Mouse (Mus musculus): Measurements from ENCODE around the gene Atn1. TPM values are rescaled to one million over a fixed set of nuclear protein-coding genes. Genes with fewer than 3 reads are reported as not detected.
"Not testable (repeated sequence)": the region's sequence is repeated elsewhere in the genome, so short reads cannot be mapped to it uniquely, and the experiment has no call there.

Atn1 gene
- 12.9 and 14.8 TPM in 2 replicates for polyA plus RNA-seq (2016; fragmentation: Nextera tagmentation; extraction: Ambion mirVana)

- peak; percentile 81 for DNase-seq (ENCODE audit: low spot score)
- peak within 1 kb of the TSS; percentile 91 for H3K4me3 ChIP-seq
- peaks cover 13% of the 10 kb centered on the region for H3K27me3 ChIP-seq (ENCODE audit: low read depth, poor library complexity, severe bottlenecking)
- H3K36me3 ChIP-seq, result peaks cover 21% of the 10 kb centered on the region
- WGBS, result under 1% methylated on average over 80 of the region's 100 CpGs
- peak within 1 kb of the TSS; percentile 99 for H3K27ac ChIP-seq
- peaks cover 48% of the 10 kb centered on the region for H3K4me1 ChIP-seq
- H3K9me3 ChIP-seq (replicated peaks), result no peaks in the 10 kb centered on the region
Observed at GRCm38 (mm10) chr6:124755831-124756595, at the start of gene Atn1, which contains the start of gene Gm45234. Atn1 (minus strand) TSS chr6:124756524. Gm45234 (minus strand) TSS chr6:124756021.

GRCm38 (mm10) chr6:124805341-124806321 lies 49.3 kb upstream of the Atn1 start:
- H3K9me3 ChIP-seq (replicated peaks), result no peaks in the 10 kb centered on the region
- H3K4me1 ChIP-seq, result peaks cover 41% of the 10 kb centered on the region
- 3% methylated on average over 34 of the region's 34 CpGs for WGBS
- peak overlapping the region; percentile 88 for H3K27ac ChIP-seq
- peak overlapping the region; percentile 59 for H3K4me3 ChIP-seq
- DNase-seq (ENCODE audit: low spot score), result peak; percentile 94
- no peaks in the 10 kb centered on the region for H3K27me3 ChIP-seq (ENCODE audit: low read depth, poor library complexity, severe bottlenecking)
- H3K36me3 ChIP-seq, result peaks cover 9% of the 10 kb centered on the region

DNA sequence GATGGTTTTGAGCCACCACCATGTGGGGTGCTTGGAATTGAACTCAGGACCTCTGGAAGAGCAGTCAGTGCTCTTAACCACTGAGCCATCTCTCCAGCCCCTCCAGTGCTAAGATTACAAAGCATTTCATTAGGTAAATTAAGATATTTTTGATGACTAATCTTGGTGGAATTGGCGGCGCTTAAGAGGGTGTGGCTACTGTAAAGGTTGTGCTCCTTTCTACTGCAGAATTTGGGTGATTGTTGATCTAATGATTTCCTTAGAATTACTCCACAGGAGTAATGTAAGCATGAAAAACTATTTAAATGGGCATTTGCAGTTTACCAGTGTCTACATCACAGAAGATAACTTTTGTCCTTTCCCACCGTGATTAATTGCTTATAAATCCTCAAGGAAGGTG lies 48.0 kb upstream of the Atn1 start:
- 89% methylated on average over 3 of the region's 3 CpGs for WGBS
- Histone ChIP-seq H3K27me3 (ENCODE audit: low read depth, poor library complexity, severe bottlenecking) (no peaks in the 10 kb centered on the region), H3K36me3 (no peaks in the 10 kb centered on the region), H3K4me1 (peaks cover 31% of the 10 kb centered on the region), H3K4me3 (no peak overlapping the region), H3K27ac (no peak overlapping the region), H3K9me3 (replicated peaks) (no peaks in the 10 kb centered on the region)
- no peak for DNase-seq (ENCODE audit: low spot score)

- not testable (repeated sequence) for H3K36me3 ChIP-seq; DNase-seq (ENCODE audit: low spot score); H3K4me3 ChIP-seq; H3K27me3 ChIP-seq (ENCODE audit: low read depth, poor library complexity, severe bottlenecking); H3K9me3 ChIP-seq (replicated peaks); H3K27ac ChIP-seq
- 94% methylated on average over 4 of the region's 4 CpGs for WGBS
- peaks cover 25% of the 10 kb centered on the region for H3K4me1 ChIP-seq
Observed at GRCm38 (mm10) chr6:124803691-124804090, 47.4 kb upstream of the Atn1 start.

DNA sequence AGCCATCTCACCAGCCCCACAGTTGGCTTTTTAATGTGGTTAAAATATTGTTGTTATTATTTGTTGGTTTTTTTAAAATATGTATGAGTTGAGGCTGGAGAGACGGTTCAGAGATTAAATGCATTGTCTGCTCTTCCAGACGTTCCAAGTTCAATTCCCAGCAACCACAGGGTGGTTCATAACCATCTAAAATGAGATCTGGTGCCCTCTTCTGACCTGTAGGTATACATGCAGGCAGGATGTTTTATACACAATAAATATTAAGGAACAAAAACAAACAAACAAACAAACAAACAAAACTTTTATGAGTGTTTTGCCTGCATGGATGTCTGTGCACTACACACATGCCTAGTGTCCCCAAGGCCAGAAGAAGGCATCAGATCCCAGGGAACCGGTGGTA lies 46.7 kb upstream of the Atn1 start:
- Histone ChIP-seq H3K27ac (no peak overlapping the region), H3K4me1 (peaks cover 18% of the 10 kb centered on the region), H3K9me3 (replicated peaks) (no peaks in the 10 kb centered on the region), H3K36me3 (no peaks in the 10 kb centered on the region), H3K4me3 (no peak overlapping the region), H3K27me3 (ENCODE audit: low read depth, poor library complexity, severe bottlenecking) (no peaks in the 10 kb centered on the region)
- no peak for DNase-seq (ENCODE audit: low spot score)
- WGBS, result 76% methylated on average over 3 of the region's 3 CpGs

DNA sequence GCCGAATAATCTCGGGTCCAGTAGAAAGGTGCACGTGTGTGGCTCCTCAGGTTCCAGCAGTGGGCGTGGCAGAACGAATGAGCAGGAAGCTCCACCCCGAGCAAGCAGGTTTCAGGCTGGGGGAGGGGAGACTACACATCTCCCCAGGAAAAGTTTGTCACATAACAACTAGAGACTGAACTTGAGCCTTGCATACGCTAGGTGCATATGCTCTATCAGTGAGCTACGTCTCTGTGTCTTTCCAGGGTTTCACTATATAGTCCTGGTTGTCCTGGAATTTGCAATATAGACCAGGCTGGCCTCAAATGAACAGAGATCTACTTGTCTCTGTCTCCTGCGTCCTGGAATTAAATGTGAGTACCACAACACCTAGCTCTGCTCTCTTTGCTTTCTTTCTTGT lies 46.1 kb upstream of the Atn1 start:
- H3K27ac ChIP-seq, result peak overlapping the region; percentile 48; the same call in 1 of the 2 replicates
- DNase-seq (ENCODE audit: low spot score); H3K9me3 ChIP-seq (replicated peaks); H3K36me3 ChIP-seq; H3K27me3 ChIP-seq (ENCODE audit: low read depth, poor library complexity, severe bottlenecking): not testable (repeated sequence)
- peak overlapping the region; percentile 30 for H3K4me3 ChIP-seq
- H3K4me1 ChIP-seq, result peaks cover 17% of the 10 kb centered on the region
- 13% methylated on average over 6 of the region's 9 CpGs for WGBS

- Histone ChIP-seq H3K27me3 (ENCODE audit: low read depth, poor library complexity, severe bottlenecking) (no peaks in the 10 kb centered on the region), H3K4me3 (no peak overlapping the region), H3K4me1 (no peaks in the 10 kb centered on the region), H3K27ac (no peak overlapping the region), H3K36me3 (peaks cover 15% of the 10 kb centered on the region; the same call in 1 of the 2 replicates), H3K9me3 (replicated peaks) (no peaks in the 10 kb centered on the region)
- DNase-seq (ENCODE audit: low spot score), result no peak
- 85% methylated on average over 2 of the region's 2 CpGs for WGBS
Observed at GRCm38 (mm10) chr6:124796200-124796599, 39.9 kb upstream of the Atn1 start.

GRCm38 (mm10) chr6:124795781-124796180 lies 39.5 kb upstream of the Atn1 start:
- no peaks in the 10 kb centered on the region for H3K9me3 ChIP-seq (replicated peaks)
- H3K27ac ChIP-seq, result no peak overlapping the region
- no peaks in the 10 kb centered on the region for H3K4me1 ChIP-seq
- WGBS, result 74% methylated on average over 4 of the region's 4 CpGs
- DNase-seq (ENCODE audit: low spot score), result no peak
- no peaks in the 10 kb centered on the region for H3K27me3 ChIP-seq (ENCODE audit: low read depth, poor library complexity, severe bottlenecking)
- peaks cover 15% of the 10 kb centered on the region; the same call in 1 of the 2 replicates for H3K36me3 ChIP-seq
- no peak overlapping the region for H3K4me3 ChIP-seq

- DNase-seq (ENCODE audit: low spot score), result no peak
- Histone ChIP-seq H3K4me1 (no peaks in the 10 kb centered on the region), H3K36me3 (peaks cover 15% of the 10 kb centered on the region; the same call in 1 of the 2 replicates), H3K27ac (no peak overlapping the region), H3K27me3 (ENCODE audit: low read depth, poor library complexity, severe bottlenecking) (no peaks in the 10 kb centered on the region), H3K4me3 (no peak overlapping the region), H3K9me3 (replicated peaks) (no peaks in the 10 kb centered on the region)
- WGBS, result 92% methylated on average over 3 of the region's 3 CpGs
Observed at GRCm38 (mm10) chr6:124791911-124792310, 35.6 kb upstream of the Atn1 start.

DNA sequence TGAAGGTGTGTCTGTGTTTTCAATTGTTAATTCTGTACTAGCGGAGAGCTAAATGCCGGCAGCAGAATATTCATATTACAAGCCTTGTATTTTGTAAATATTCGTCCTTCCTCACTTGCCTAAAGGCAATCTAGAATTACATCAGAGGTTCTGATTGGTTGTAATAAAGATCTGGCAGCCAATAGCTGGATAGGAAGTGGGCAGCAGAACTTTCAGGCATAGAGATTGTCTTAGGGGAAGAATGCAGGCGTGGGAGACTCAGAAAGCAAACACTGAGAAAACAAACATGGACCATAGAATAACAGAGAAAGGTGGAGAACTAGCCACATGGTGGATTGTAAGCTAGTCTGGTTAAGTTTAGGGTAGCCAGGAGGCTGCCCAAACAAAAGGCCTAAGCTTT lies 33.8 kb upstream of the Atn1 start:
- DNase-seq (ENCODE audit: low spot score), result no peak
- Histone ChIP-seq H3K36me3 (peaks cover 4% of the 10 kb centered on the region; the same call in 1 of the 2 replicates), H3K27ac (no peak overlapping the region), H3K27me3 (ENCODE audit: low read depth, poor library complexity, severe bottlenecking) (no peaks in the 10 kb centered on the region), H3K4me1 (no peaks in the 10 kb centered on the region), H3K9me3 (replicated peaks) (no peaks in the 10 kb centered on the region), H3K4me3 (no peak overlapping the region)
- WGBS, result 78% methylated on average over 4 of the region's 4 CpGs

- WGBS, result 88% methylated on average over 4 of the region's 4 CpGs
- Histone ChIP-seq H3K36me3 (peaks cover 4% of the 10 kb centered on the region; the same call in 1 of the 2 replicates), H3K27me3 (ENCODE audit: low read depth, poor library complexity, severe bottlenecking) (no peaks in the 10 kb centered on the region), H3K4me1 (no peaks in the 10 kb centered on the region), H3K4me3 (no peak overlapping the region), H3K9me3 (replicated peaks) (no peaks in the 10 kb centered on the region), H3K27ac (no peak overlapping the region)
- DNase-seq (ENCODE audit: low spot score), result no peak
Observed at GRCm38 (mm10) chr6:124789519-124789918, 33.2 kb upstream of the Atn1 start.

GRCm38 (mm10) chr6:124787722-124788121 lies 31.4 kb upstream of the Atn1 start:
- Histone ChIP-seq H3K27ac (no peak overlapping the region), H3K9me3 (replicated peaks) (no peaks in the 10 kb centered on the region), H3K4me3 (no peak overlapping the region), H3K27me3 (ENCODE audit: low read depth, poor library complexity, severe bottlenecking) (no peaks in the 10 kb centered on the region), H3K4me1 (peaks cover 2% of the 10 kb centered on the region), H3K36me3 (peaks cover 3% of the 10 kb centered on the region; the same call in 1 of the 2 replicates)
- 78% methylated on average over 10 of the region's 10 CpGs for WGBS
- DNase-seq (ENCODE audit: low spot score), result no peak
